ENCODE assay signal across 9 mouse cellular contexts in genomic region chr4:149365702-149366370, GRCm38 (mm10). TPM values are rescaled to one million over a fixed set of nuclear protein-coding genes. Genes with fewer than 3 reads are reported as not detected.
A peak's percentile ranks its signal among the peaks of the same experiment; 100 is the strongest.
DNase-seq lines count a peak whose midpoint lies in the region; ATAC-seq and TF ChIP-seq lines count a peak whose summit lies in the region.
"Had no signal": no experiment of that assay in that cellular context is flagged by ENCODE, and none has a peak within 500 bp of the region (broad histone marks: within the 10 kb centered on the region; RNA-seq: fewer than 3 reads in every experiment).

No protein-coding gene starts in this region.

- ATAC-seq in megakaryocyte, adult 5-6 weeks (ENCODE audit: poor library complexity, severe bottlenecking) = no peak
- ATAC-seq in heart, embryonic 12.5 days (ENCODE audit: insufficient number of reproducible peaks, low FRiP score) = peak; percentile 56; the same call in 1 of the 2 replicates
- ATAC-seq in kidney, postnatal 0 days (replicated peaks; ENCODE audit: low FRiP score, low read depth) = 0 out of 2 replicates have a peak, but pooled peaks have one; percentile 49

- H3K4me2 ChIP-seq in heart, embryonic 12.5 days = 0 out of 2 replicates have a peak overlapping the region, but pooled peaks have one; percentile 8
- no peak overlapping the region for H3K4me2 ChIP-seq in kidney, postnatal 0 days (ENCODE audit: low read length)

- peaks cover under 1% of the 10 kb centered on the region; the same call in 1 of the 2 replicates for H3K9me3 ChIP-seq in megakaryocyte, embryonic 14.5 days
- H3K9me3 ChIP-seq in heart, embryonic 12.5 days (replicated peaks) = 0 out of 2 replicates have a peak, but pooled peaks cover 1% of the 10 kb centered on the region
- no peaks in the 10 kb centered on the region for H3K9me3 ChIP-seq in kidney, postnatal 0 days (replicated peaks; ENCODE audit: low read length)

- H3K4me3 ChIP-seq in megakaryocyte, embryonic 14.5 days (replicated peaks) = peak overlapping the region; percentile 56
- no peak overlapping the region for H3K4me3 ChIP-seq in heart, embryonic 12.5 days
- no peak overlapping the region for H3K4me3 ChIP-seq in kidney, postnatal 0 days (replicated peaks; ENCODE audit: low read depth, low read length)
- H3K4me3 ChIP-seq: hindbrain, embryonic 10.5 days had no signal

- H3K27me3 ChIP-seq in megakaryocyte, embryonic 14.5 days (replicated peaks) = no peaks in the 10 kb centered on the region
- no peaks in the 10 kb centered on the region for H3K27me3 ChIP-seq in heart, embryonic 12.5 days (replicated peaks)
- no peaks in the 10 kb centered on the region for H3K27me3 ChIP-seq in kidney, postnatal 0 days (ENCODE audit: insufficient read depth, low read length)

- no peak for TF ChIP-seq CTCF in kidney, postnatal 0 days (IDR thresholded peaks at IDR 0.05; ENCODE audit: low read depth)

- peaks cover 96% of the 10 kb centered on the region for H3K36me3 ChIP-seq in megakaryocyte, embryonic 14.5 days (replicated peaks; ENCODE audit: low read length)
- peaks cover 82% of the 10 kb centered on the region for H3K36me3 ChIP-seq in heart, embryonic 12.5 days
- peaks cover 44% of the 10 kb centered on the region for H3K36me3 ChIP-seq in kidney, postnatal 0 days (ENCODE audit: insufficient read depth, low read length)

- peak overlapping the region; percentile 86 for H3K27ac ChIP-seq in heart, embryonic 12.5 days (ENCODE audit: poor library complexity, severe bottlenecking)
- H3K27ac ChIP-seq in kidney, postnatal 0 days = no peak overlapping the region
- H3K27ac ChIP-seq: hindbrain, embryonic 10.5 days had no signal

- no peak for DNase-seq in kidney, postnatal 0 days (ENCODE audit: low spot score)
- DNase-seq in right cerebral cortex, postnatal 4 days = peak; percentile 18
- no peak for DNase-seq in embryo, embryonic 10.5 days (ENCODE audit: low spot score)
- no peak for DNase-seq in yolk sac, embryonic 10.5 days (ENCODE audit: low spot score)
- DNase-seq: thymus, adult 18-20 months had no signal

- H3K9ac ChIP-seq in heart, embryonic 12.5 days = peak overlapping the region; percentile 43; the same call in 1 of the 2 replicates
- H3K9ac ChIP-seq in kidney, postnatal 0 days (ENCODE audit: low read depth, low read length) = no peak overlapping the region

- no peaks in the 10 kb centered on the region; the same call in 1 of the 2 replicates for H3K4me1 ChIP-seq in megakaryocyte, embryonic 14.5 days
- H3K4me1 ChIP-seq in heart, embryonic 12.5 days (replicated peaks) = peaks cover 45% of the 10 kb centered on the region
- 0 out of 2 replicates have a peak, but pooled peaks cover 4% of the 10 kb centered on the region for H3K4me1 ChIP-seq in kidney, postnatal 0 days (replicated peaks; ENCODE audit: insufficient read depth, low read length)

- 55% methylated on average over 12 of the region's 12 CpGs for WGBS in heart, embryonic 12.5 days
- WGBS in kidney, postnatal 0 days = 61% methylated on average over 12 of the region's 12 CpGs

RNA-seq across cellular contexts. Expression of gene Kif1b, which starts 58.3 kb away (rescaled TPM):
- 0.87 TPM in 1 of 2 replicates, not detected in the other for polyA plus RNA-seq in megakaryocyte, embryonic 14.5 days (2012; ENCODE audit: insufficient read depth, low replicate concordance)
- total RNA-seq in megakaryocyte, adult 5-6 weeks (2015) = 25.6 and 26.3 TPM in 2 replicates
- 30.2 and 37.3 TPM in 2 replicates for total RNA-seq in megakaryocyte, adult 5-6 weeks (2017)
- 60.1 and 62.9 TPM in 2 replicates for polyA plus RNA-seq in heart, embryonic 12.5 days (2016; fragmentation: Nextera tagmentation; extraction: Ambion mirVana)
- polyA plus RNA-seq in kidney, postnatal 0 days (2015; fragmentation: Nextera tagmentation; extraction: Ambion mirVana) = 19.8 and 19.9 TPM in 2 replicates

Comparison
In these comparisons a context has a peak if more than half of its experiments do, and no peak if none do; other contexts are left out.
1. RNA of gene Kif1b, which starts 58.3 kb away (polyA plus RNA-seq): 60.1 to 62.9 TPM in heart, embryonic 12.5 days and 19.8 to 19.9 TPM in kidney, postnatal 0 days; 0.87 TPM in megakaryocyte, embryonic 14.5 days; every median in the first group is over 10 times any median in the second.